Mouse (Mus musculus) gastrocnemius, postnatal 14 days (tissue): ENCODE results near the gene Hpcal1. TPM values are rescaled to one million over a fixed set of nuclear protein-coding genes. Genes with fewer than 3 reads are reported as not detected.

Experiments used
- total RNA-seq, 2 experiments: library from RNA; stranded (reverse); gene quantifications; 2 replicates each; pipeline ENCODE4 v1.2.3; 2021

The Hpcal1 gene
- total RNA-seq, 2 experiments from 2014 or later: 11.6 to 17.7 TPM

Other genes with a start within 250 kb of the Hpcal1 start
- 10 to 100 TPM; 53.9 to 79.8 TPM for gene Odc1, start 146.1 kb upstream of the Hpcal1 start, total RNA-seq